Mouse (Mus musculus) hindbrain, embryonic 11.5 days (tissue): ENCODE measurements around the gene Pigq. TPM values are rescaled to one million over a fixed set of nuclear protein-coding genes. Genes with fewer than 3 reads are reported as not detected.

Experiments
- ATAC-seq: fragments of 200-750 bp; cut with Nextera tagmentation; 2 replicates; pipeline ENCODE4 v1.8.0; 2017; ENCODE audit warnings: mild to moderate bottlenecking, moderate TSS enrichment, moderate library complexity; ENCODE audit not compliant: low FRiP score
- DNase-seq: peaks from one replicate; pipeline ENCODE4 v3.0.0-alpha.2; 2015; ENCODE audit warnings: low spot score
- H3K27ac ChIP-seq: fragments of 300-500 bp; sonication (generic); 2 replicates; pipeline ENCODE4 v1.5.1; 2014; ENCODE audit warnings: mild to moderate bottlenecking, low read depth, low read length
- H3K27me3 ChIP-seq: fragments of 300-500 bp; sonication (generic); 2 replicates; pipeline ENCODE4 v1.6.1; 2014; ENCODE audit warnings: mild to moderate bottlenecking, low read length, moderate library complexity, mixed read lengths; ENCODE audit not compliant: control insufficient read depth, insufficient read depth
- H3K36me3 ChIP-seq: fragments of 300-500 bp; sonication (generic); 2 replicates; pipeline ENCODE4 v1.6.1; 2014; ENCODE audit warnings: mild to moderate bottlenecking, low read length, moderate library complexity, mixed read lengths; ENCODE audit not compliant: control insufficient read depth, insufficient read depth
- H3K4me1 ChIP-seq: fragments of 300-500 bp; sonication (generic); replicated peaks from 2 replicates; pipeline ENCODE4 v1.6.1; 2014; ENCODE audit warnings: low read length, mixed read lengths; ENCODE audit not compliant: control insufficient read depth, insufficient read depth
- H3K4me2 ChIP-seq: fragments of 300-500 bp; sonication (generic); replicated peaks from 2 replicates; pipeline ENCODE4 v1.6.1; 2014; ENCODE audit warnings: mild to moderate bottlenecking, low read depth, low read length
- H3K4me3 ChIP-seq: fragments of 300-500 bp; sonication (generic); 2 replicates; pipeline ENCODE4 v1.5.1; 2014; ENCODE audit warnings: low read depth, low read length
- H3K9ac ChIP-seq: fragments of 300-500 bp; sonication (generic); 2 replicates; pipeline ENCODE4 v1.6.1; 2014; ENCODE audit warnings: low read depth, low read length
- H3K9me3 ChIP-seq: fragments of 300-500 bp; sonication (generic); 2 replicates; pipeline ENCODE4 v1.6.1; 2016; ENCODE audit warnings: low read length; ENCODE audit not compliant: control insufficient read depth
- WGBS: fragments of 180-500 bp; shearing (Covaris S2); extraction: QIAGEN DNeasy Blood & Tissue Kit; methylation state at CpG from one replicate; pipeline ENCODE4 v1.1.7; 2014; 5-methylcytosine and 5-hydroxymethylcytosine counted together
- polyA plus RNA-seq: library from polyadenylated mRNA; unstranded; fragments of >200 nt; fragmentation: Nextera tagmentation; extraction: Ambion mirVana; gene quantifications from 2 replicates; pipeline ENCODE4 v1.2.1, GENCODE M21; 2014

The Pigq gene
- polyA plus RNA-seq, 1 experiment from 2014 or later, result 47.4 TPM

GRCm38 (mm10) chr17:25911816-25912215, 32.9 kb downstream of the Pigq start:
- H3K4me1 ChIP-seq, result no peaks in the 10 kb centered on the region
- no peaks in the 10 kb centered on the region for H3K27me3 ChIP-seq
- no peak overlapping the region for H3K9ac ChIP-seq
- no peak for DNase-seq
- no peak overlapping the region for H3K4me3 ChIP-seq
- H3K36me3 ChIP-seq, result no peaks in the 10 kb centered on the region
- WGBS, result 95% methylated on average over 4 of the region's 4 CpGs
- H3K9me3 ChIP-seq, result no peaks in the 10 kb centered on the region
- H3K4me2 ChIP-seq, result no peak overlapping the region
- no peak for ATAC-seq
- H3K27ac ChIP-seq, result no peak overlapping the region

DNA sequence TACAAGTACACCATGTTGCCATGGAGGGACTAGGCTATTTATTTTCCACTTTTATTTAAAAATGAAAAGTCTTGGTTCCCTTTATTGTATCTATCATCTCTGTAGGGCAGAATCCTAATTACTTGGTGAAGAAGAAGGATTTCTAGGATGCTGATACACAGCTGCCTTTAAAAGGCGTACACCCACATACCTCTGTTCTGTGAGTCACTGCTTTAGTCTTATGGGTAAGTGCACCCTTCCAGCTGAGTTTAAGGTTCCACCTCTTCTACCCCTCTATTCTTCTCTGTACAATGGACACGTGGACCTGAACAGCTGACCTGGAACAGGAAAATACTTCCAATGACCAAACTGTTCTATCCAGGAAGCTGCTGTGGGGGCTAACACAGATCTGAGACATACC, 37.1 kb downstream of the Pigq start:
- ATAC-seq (no peak), DNase-seq (no peak)
- Histone ChIP-seq H3K4me1 (no peaks in the 10 kb centered on the region), H3K27ac (no peak overlapping the region), H3K4me2 (no peak overlapping the region), H3K9ac (no peak overlapping the region), H3K36me3 (no peaks in the 10 kb centered on the region), H3K9me3 (no peaks in the 10 kb centered on the region), H3K27me3 (no peaks in the 10 kb centered on the region), H3K4me3 (no peak overlapping the region)
- WGBS, result 94% methylated on average over 2 of the region's 2 CpGs

DNA sequence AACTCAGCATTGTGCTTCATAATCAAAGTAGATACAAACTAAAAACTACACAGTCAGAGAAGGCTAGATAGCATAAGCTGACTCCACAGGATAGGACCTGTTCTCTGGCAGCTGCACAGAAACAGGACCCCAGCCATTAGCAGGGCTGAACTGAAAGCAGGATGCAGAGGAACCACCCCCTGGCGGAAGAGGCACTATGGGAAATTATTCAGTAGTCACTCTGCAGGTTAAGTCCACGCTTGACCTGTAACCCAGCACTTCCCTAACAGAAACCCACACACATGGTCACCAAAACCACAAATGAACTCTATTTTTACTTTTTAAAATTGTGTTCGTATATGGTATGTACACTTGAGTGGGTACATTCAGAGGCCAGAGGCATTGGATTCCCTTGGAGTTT, 41.7 kb downstream of the Pigq start:
- no peak overlapping the region for H3K27ac ChIP-seq
- no peaks in the 10 kb centered on the region for H3K9me3 ChIP-seq
- no peak overlapping the region for H3K4me3 ChIP-seq
- DNase-seq (no peak), ATAC-seq (no peak)
- no peaks in the 10 kb centered on the region for H3K36me3 ChIP-seq
- H3K9ac ChIP-seq, result no peak overlapping the region
- no peaks in the 10 kb centered on the region for H3K27me3 ChIP-seq
- H3K4me2 ChIP-seq, result no peak overlapping the region
- H3K4me1 ChIP-seq, result no peaks in the 10 kb centered on the region
- WGBS, result 85% methylated on average over 3 of the region's 3 CpGs

DNA sequence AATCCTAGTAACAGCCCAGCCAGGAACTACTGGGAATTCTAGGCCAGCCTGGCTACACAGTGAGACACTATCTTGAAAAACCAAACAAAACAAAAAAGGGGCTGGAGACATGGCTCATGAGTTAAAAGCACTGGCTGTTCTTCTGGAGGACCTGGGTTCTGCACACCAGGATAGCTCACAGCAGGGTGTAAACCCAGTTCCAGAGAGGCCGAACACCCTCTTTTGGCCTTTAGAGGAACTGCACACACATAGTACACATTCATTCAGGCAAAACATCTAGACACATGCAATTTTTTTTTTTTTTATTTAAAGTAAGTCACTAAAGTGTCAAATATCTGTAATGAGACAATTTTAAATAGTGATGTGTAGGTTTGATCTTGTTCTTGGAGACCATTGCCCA, 44.5 kb downstream of the Pigq start:
- Histone ChIP-seq H3K4me2 (no peak overlapping the region), H3K4me3 (no peak overlapping the region), H3K9me3 (no peaks in the 10 kb centered on the region), H3K36me3 (no peaks in the 10 kb centered on the region), H3K4me1 (peaks cover 2% of the 10 kb centered on the region; the same call in 1 of the 2 replicates), H3K27ac (no peak overlapping the region), H3K9ac (no peak overlapping the region), H3K27me3 (no peaks in the 10 kb centered on the region)
- no peak for ATAC-seq
- no peak for DNase-seq
- WGBS, result 91% methylated on average over 1 of the region's 1 CpGs

DNA sequence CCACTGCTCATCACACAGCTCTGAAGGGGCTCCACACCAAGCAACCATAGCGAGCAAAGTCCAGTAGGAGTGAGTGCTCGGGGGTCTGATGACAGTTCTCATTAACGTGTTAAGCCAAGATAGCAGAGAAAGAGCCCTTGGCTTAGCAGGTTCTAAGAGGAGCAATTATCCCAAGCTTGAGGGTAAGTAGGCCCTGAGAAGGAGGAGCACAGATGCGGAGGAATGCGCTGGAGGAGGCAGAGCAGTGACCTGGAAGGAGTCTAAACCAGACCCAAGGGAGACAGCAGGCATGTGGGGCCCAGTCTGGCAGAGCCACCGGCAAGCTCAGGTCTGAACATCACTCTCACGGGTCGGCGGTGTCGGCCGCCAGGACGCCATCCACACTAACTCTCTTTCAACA, 48.8 kb downstream of the Pigq start:
- Histone ChIP-seq H3K9ac (0 out of 2 replicates have a peak overlapping the region, but pooled peaks have one; percentile 15), H3K4me3 (no peak overlapping the region), H3K9me3 (no peaks in the 10 kb centered on the region), H3K4me2 (no peak overlapping the region), H3K36me3 (no peaks in the 10 kb centered on the region), H3K27me3 (no peaks in the 10 kb centered on the region), H3K4me1 (peaks cover 7% of the 10 kb centered on the region), H3K27ac (0 out of 2 replicates have a peak overlapping the region, but pooled peaks have one; percentile 36)
- WGBS, result 68% methylated on average over 12 of the region's 12 CpGs
- ATAC-seq (no peak), DNase-seq (no peak)

GRCm38 (mm10) chr17:25895415-25895814, 49.3 kb downstream of the Pigq start:
- ATAC-seq, result no peak
- Histone ChIP-seq H3K4me1 (peaks cover 7% of the 10 kb centered on the region), H3K27ac (no peak overlapping the region), H3K9me3 (no peaks in the 10 kb centered on the region), H3K4me3 (no peak overlapping the region), H3K9ac (no peak overlapping the region), H3K27me3 (no peaks in the 10 kb centered on the region), H3K36me3 (no peaks in the 10 kb centered on the region), H3K4me2 (no peak overlapping the region)
- 21% methylated on average over 2 of the region's 2 CpGs for WGBS
- no peak for DNase-seq

DNA sequence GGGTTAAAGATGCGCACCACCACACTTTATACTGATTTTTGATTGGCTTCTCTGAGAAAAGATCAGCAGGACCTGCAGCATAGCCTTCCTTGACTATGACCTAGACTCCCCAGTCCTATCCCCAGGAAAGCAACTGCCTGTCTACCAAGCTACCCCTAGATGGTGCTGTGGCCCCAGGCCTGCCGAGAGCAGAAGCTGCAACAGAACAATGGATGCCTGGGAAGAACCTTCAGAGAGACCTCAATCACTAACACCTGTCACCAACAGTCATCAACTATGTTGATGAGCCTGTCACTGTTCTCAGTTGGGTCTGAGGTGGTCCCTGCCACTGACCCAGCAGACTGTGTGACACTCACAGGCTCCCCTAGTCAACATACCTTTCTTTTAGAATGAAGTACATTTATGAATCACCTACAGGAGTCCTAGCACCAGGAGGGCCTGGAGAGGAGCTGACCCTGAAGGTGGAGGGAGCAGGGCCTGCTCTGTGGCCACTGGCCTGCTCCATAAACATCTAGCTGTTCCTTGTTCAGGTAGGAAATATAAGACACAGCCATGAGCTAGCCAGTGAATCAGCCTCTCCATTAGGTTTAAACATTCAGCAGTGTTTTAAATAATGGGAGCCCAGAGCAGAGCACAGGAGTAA, 50.6 kb downstream of the Pigq start:
- peak; percentile 81 for DNase-seq

GRCm38 (mm10) chr17:25888837-25889236, 55.9 kb downstream of the Pigq start:
- H3K4me1 ChIP-seq, result 0 out of 2 replicates have a peak, but pooled peaks cover under 1% of the 10 kb centered on the region
- no peak overlapping the region for H3K4me2 ChIP-seq
- no peak for DNase-seq
- H3K4me3 ChIP-seq, result no peak overlapping the region
- H3K36me3 ChIP-seq, result no peaks in the 10 kb centered on the region
- 84% methylated on average over 3 of the region's 3 CpGs for WGBS
- no peak for ATAC-seq
- H3K27me3 ChIP-seq, result no peaks in the 10 kb centered on the region
- H3K9ac ChIP-seq, result no peak overlapping the region
- no peak overlapping the region for H3K27ac ChIP-seq
- H3K9me3 ChIP-seq, result no peaks in the 10 kb centered on the region

More for the DNA sequence above, 50.6 kb downstream of the Pigq start:
- H3K27me3 ChIP-seq, result no peaks in the 10 kb centered on the region
- 0 out of 2 replicates have a peak overlapping the region, but pooled peaks have one; percentile 30 for H3K27ac ChIP-seq
- no peaks in the 10 kb centered on the region for H3K36me3 ChIP-seq
- H3K9me3 ChIP-seq, result no peaks in the 10 kb centered on the region
- no peak overlapping the region for H3K4me2 ChIP-seq
- H3K4me3 ChIP-seq, result no peak overlapping the region
- H3K9ac ChIP-seq, result no peak overlapping the region
- H3K4me1 ChIP-seq, result peaks cover 7% of the 10 kb centered on the region
- ATAC-seq, result peak; percentile 75
- 33% methylated on average over 2 of the region's 2 CpGs for WGBS

- WGBS, result 90% methylated on average over 10 of the region's 10 CpGs
- no peaks in the 10 kb centered on the region for H3K36me3 ChIP-seq
- H3K4me2 ChIP-seq, result no peak overlapping the region
- no peaks in the 10 kb centered on the region; the same call in 1 of the 2 replicates for H3K4me1 ChIP-seq
- no peak for DNase-seq
- no peak overlapping the region for H3K4me3 ChIP-seq
- H3K9ac ChIP-seq, result no peak overlapping the region
- no peaks in the 10 kb centered on the region for H3K9me3 ChIP-seq
- H3K27ac ChIP-seq, result no peak overlapping the region
- H3K27me3 ChIP-seq, result no peaks in the 10 kb centered on the region
- no peak for ATAC-seq
Measured at GRCm38 (mm10) chr17:25887467-25887866, 57.3 kb downstream of the Pigq start.
